Mouse (Mus musculus): ENCODE measurements around the gene Arhgap31. TPM values are rescaled to one million over a fixed set of nuclear protein-coding genes. Genes with fewer than 3 reads are reported as not detected.
A peak's percentile ranks its signal among the peaks of the same experiment; 100 is the strongest.
"Not testable (repeated sequence)": the region's sequence is repeated elsewhere in the genome, so short reads cannot be mapped to it uniquely, and the experiment has no call there.

Arhgap31 gene
- total RNA-seq, 2 experiments from 2014 or later = 19.9 to 20.6 TPM

DNA sequence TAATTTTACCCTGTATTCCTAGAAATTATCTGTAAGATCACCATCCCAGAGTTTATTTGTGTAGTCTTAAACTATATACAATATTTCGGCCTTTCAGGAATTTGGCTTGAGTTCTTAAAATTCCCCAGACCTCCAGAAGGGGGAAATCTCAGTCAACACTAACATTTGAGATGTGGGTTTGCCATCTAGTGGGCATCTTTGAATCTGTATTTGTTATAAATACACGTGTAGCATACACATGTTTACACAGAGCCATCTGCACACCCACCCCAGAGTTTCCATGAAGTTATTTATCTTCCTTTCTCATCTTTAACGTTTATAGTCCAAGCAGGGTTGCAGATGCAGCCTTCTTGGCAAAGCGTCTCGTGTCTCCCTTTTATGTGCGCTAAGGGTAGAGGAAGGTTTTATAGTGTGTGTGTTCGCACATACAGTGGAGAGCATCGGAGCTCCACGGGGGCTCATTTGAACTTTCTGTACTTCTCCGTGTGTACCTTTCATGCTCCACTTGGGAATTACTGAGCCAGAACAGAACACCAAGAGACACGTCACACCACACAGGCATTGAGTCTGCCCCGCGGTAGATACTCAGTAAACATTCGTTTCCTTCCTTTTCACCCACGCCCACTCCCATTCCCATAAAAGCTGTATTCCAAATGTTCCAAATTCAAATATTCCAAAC lies 16.7 kb upstream of the Arhgap31 start:
- DNase-seq (ENCODE audit: low spot score in 2 of 2) = peak; percentile 50 to 90
- intact Hi-C loops (cut with DNase I) = loop anchor here (10.0 kb wide), 1 partner anchor 95 kb away; no protein-coding TSS in a partner anchor

DNA sequence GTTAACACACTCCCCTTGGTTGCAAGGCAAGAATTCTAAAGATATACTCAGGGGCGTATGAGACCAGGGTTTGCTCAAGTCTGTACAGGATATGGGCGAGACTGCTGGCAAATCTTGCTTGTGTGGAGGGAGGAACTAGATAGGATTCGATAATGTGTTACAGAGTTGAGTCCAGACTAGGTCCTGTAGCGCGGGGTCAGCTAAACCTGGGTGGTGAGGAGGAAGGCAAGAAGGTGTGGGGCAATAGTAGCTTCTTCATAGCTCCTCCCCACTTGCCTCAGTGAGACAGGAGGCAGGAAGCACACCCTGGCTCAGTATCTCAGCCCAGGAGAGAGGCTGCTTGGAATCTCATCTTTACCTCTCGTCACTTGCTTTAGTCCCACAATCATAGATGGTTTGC lies 16.1 kb upstream of the Arhgap31 start:
- intact Hi-C loops (cut with DNase I) = loop anchor here (10.0 kb wide), 1 partner anchor 94 kb away; no protein-coding TSS in a partner anchor
- DNase-seq (ENCODE audit: low spot score in 2 of 2) = no peak

- no peak for DNase-seq (ENCODE audit: low spot score in 2 of 2)
- intact Hi-C loops (cut with DNase I) = loop anchor here (10.0 kb wide), 1 partner anchor 94 kb away; no protein-coding TSS in a partner anchor
These were observed 15.6 kb upstream of the Arhgap31 start for GRCm38 (mm10) chr16:38728576-38729132.

DNA sequence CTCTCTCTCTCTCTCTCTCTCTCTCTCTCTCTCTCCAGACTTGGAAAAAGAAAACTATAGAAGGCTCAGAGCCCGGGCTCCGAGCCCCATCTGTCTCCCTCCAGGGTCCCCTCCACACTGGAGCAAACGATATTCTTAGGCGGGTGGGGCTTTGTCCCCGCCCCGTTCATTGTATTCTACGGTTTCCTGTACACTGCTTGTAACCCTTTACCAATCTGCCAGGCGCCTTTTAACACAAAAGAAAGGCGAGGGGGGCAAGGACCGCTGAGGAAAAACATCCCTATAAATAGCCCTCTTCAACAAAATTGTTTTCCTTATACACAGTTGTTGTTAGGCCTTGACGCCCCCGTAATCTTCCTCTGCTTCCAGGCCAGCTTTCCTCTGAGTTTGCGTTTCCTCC lies 11.9 kb upstream of the Arhgap31 start:
- intact Hi-C loops (cut with DNase I) = loop anchor here (10.0 kb wide), 1 partner anchor 90 kb away; no protein-coding TSS in a partner anchor
- no peak for DNase-seq (ENCODE audit: low spot score in 2 of 2)

GRCm38 (mm10) chr16:38724256-38724655 lies 11.2 kb upstream of the Arhgap31 start:
- intact Hi-C loops (cut with DNase I) = loop anchor here (10.0 kb wide), 1 partner anchor 89 kb away; no protein-coding TSS in a partner anchor
- no peak for DNase-seq (ENCODE audit: low spot score in 2 of 2)

DNA sequence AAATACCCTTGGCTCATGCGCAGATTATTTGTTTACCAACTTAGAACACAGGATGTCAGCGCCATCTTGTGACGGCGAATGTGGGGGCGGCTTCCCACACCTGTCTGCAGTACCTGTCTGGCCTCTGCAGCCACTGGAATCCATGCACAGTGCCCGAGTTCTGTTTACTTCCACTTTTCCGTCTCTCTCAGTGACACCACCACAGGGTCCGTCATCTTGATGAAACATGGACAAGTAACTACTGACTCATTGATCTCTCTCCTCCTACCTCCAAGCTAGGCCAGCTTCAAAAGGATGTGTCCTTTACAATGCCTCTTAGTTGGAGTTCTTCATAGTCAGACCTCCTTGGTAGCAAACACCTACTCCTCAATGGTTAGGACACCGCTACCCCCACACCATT lies 8.3 kb upstream of the Arhgap31 start:
- intact Hi-C loops (cut with DNase I) = loop anchor here (10.0 kb wide), 1 partner anchor 87 kb away; no protein-coding TSS in a partner anchor
- no peak for DNase-seq (ENCODE audit: low spot score in 2 of 2)

DNA sequence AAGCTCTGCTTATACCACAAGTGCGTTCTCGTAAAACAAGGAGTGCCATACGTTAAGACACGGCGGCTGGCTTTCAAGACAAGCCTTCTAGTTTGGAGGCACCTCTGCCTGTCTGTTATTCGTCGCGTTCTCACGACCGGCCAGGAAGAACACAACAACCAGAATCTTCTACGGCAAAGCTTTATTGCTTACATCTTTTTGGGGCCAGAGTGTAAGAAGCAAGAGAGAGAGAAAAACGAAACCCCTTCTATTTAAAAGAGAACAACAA lies 1.1 kb upstream of the Arhgap31 start:
- DNase-seq (ENCODE audit: low spot score in 2 of 2); intact Hi-C loops (cut with DNase I): not testable (repeated sequence)

DNA sequence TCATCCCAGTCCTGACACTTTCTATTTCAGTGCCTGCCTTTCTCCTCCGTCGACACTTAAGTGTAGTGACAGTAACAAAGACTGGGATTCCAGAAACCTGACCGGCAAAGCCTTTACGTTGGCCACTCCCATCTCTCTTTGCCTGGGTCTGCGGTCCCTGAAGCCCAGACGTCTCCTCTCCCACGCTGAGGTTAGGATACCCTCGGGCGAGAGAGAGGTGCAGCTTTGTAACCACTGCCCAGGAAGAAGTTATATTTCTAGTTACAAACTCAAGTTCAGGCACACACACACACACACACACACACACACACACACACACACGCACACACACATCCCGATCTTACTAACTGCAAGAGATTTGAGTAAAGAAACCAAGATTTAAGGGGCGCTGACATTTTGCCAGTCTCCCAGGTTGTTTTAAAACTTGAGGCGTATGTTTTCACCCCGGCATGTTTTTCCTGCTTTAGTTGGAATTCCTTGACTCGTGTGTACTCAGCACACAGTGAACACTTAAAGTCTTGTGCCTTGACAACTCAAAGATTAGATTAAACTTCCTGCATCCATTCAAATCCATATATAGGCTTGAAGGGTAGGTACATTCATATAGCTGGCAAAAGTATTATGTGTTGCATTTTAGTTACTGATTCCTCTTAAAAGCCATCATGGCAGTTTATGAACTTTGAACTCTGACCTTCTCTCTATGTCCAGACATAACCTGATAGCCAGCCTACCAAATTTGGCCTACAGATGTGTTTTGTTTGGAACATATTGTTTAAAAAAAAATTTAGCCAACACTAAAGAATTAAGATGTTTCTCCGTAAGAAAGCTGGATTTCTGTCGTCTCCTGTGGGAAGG lies 557 bp upstream of the Arhgap31 start:
- intact Hi-C loops (cut with DNase I) = no loop called here
- no peak for DNase-seq (ENCODE audit: low spot score in 2 of 2)

- intact Hi-C loops (cut with DNase I) = no loop called here
- DNase-seq (ENCODE audit: low spot score in 2 of 2) = no peak
These were observed 969 bp downstream of the Arhgap31 start for GRCm38 (mm10) chr16:38712105-38712504.

DNA sequence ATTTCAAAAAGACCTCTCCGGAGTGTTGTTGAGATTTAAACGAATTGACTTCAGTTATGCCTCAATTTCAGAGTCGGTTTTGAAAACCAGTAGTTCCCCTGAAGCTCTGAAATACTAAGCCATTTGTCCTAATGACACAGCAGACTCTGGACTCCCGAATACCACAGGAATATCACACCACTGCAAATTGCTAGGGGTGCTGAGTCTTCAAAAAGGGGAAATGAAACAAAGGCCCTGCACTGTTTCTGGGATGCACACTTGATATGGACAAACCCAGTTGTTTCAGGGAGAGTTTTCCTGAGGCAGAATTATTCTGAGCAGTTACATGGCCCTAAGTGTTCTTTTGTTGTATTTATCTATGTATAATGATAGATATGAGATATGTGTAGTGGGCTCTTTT lies 1.8 kb downstream of the Arhgap31 start:
- intact Hi-C loops (cut with DNase I) = no loop called here
- no peak for DNase-seq (ENCODE audit: low spot score in 2 of 2)

DNA sequence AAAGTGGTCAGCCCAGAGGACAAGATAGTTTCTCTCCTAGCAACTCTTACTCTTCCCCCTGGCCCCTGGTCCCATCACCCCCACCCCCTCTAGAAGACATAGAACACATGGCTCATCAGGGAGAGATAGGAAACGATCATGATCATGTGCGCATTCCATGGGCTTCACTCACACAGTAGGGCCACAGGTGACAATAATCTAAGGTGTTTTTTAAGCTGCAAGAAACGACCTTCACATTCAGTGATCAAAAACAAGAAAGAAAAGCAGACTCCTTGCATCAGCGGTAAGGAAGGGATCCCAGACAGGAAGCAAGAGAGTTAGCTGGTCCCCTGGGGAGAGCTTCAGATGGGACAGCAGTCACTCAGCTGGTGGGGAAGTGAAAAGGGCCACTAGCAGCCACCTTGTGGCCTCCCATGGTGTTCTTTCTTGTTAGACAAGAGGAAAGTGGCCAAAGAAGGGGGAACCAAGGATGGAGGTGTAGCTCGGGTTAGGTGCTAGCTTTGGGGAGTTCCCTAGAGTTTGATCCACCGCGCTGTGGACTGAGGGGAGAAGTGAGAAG lies 4.0 kb downstream of the Arhgap31 start:
- intact Hi-C loops (cut with DNase I) = no loop called here
- no peak for DNase-seq (ENCODE audit: low spot score in 2 of 2)

DNA sequence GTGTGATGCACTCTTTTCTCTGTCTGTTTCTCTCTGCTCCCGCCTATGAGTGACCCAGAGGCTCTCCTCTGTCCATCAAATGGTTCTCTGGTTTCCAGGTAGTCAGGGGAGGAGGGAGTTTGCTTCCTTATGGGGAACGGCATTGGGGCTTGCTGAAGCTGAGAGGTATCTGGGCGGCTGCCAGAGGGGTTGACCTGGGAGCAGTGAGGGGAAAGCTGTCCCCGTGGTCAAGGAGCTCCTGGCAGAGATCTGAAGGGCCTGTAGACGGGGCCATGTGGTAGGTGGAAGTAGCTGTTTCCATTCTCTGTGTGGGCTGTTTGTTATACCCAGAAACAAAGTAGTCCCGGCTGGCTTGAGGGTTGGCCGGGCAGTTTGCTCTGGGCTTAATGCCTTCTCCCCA lies 6.3 kb downstream of the Arhgap31 start:
- no peak for DNase-seq (ENCODE audit: low spot score in 2 of 2)
- intact Hi-C loops (cut with DNase I) = no loop called here

GRCm38 (mm10) chr16:38705531-38706281 lies 7.4 kb downstream of the Arhgap31 start:
- intact Hi-C loops (cut with DNase I) = no loop called here
- no peak for DNase-seq (ENCODE audit: low spot score in 2 of 2)

- intact Hi-C loops (cut with DNase I) = no loop called here
- no peak for DNase-seq (ENCODE audit: low spot score in 2 of 2)
These were observed 9.6 kb downstream of the Arhgap31 start for GRCm38 (mm10) chr16:38703501-38703900.

- no peak for DNase-seq (ENCODE audit: low spot score in 2 of 2)
- intact Hi-C loops (cut with DNase I) = no loop called here
These were observed 10.8 kb downstream of the Arhgap31 start for GRCm38 (mm10) chr16:38702316-38702715.

- intact Hi-C loops (cut with DNase I) = no loop called here
- DNase-seq (ENCODE audit: low spot score in 2 of 2) = no peak
These were observed 11.4 kb downstream of the Arhgap31 start for GRCm38 (mm10) chr16:38701492-38702185.

DNA sequence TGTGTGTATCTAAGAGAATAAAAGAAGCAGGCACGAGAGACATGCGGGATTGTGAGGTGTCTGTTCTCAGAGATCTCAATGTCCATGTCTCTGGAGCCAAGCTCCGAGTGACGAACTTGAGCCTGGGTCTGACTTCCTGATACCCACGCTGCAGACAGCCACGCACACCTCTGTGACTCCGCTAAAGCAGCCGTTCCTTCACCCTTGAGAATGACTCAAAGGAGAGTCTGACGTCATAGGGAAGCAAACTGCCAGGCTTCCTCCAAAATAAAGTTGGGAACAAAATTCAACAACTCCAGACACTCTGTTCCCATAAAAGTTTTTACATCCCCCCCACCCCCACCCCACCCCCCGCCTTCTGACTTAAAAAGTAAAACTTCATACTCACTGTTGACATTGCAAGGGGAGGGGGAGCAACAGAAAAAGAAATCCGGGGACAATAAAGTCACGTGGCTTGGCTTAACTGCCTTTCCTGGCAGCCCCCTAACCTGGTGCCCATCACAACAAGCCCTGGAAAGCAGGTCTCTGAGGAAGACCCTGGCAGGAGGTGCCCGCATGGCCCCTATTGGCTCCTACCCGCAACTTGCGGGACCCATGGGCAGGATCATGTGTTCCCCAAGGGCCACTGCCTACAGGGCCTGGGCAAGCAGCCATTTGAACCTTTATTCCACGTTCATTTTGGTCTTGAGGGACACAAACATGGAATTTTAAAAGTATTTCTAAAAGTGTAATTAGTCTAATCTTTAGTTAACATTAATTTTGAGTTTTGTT lies 12.5 kb downstream of the Arhgap31 start:
- no peak for DNase-seq (ENCODE audit: low spot score in 2 of 2)
- intact Hi-C loops (cut with DNase I) = no loop called here

- intact Hi-C loops (cut with DNase I) = no loop called here
- DNase-seq (ENCODE audit: low spot score in 2 of 2) = no peak
These were observed 15.5 kb downstream of the Arhgap31 start for GRCm38 (mm10) chr16:38697611-38698010.
